Mouse (Mus musculus): ENCODE measurements around the gene Vnn1. TPM values are rescaled to one million over a fixed set of nuclear protein-coding genes. Genes with fewer than 3 reads are reported as not detected.

The Vnn1 gene
- 1 to 10 TPM; 1.5 to 2.1 TPM for total RNA-seq (2021)

DNA sequence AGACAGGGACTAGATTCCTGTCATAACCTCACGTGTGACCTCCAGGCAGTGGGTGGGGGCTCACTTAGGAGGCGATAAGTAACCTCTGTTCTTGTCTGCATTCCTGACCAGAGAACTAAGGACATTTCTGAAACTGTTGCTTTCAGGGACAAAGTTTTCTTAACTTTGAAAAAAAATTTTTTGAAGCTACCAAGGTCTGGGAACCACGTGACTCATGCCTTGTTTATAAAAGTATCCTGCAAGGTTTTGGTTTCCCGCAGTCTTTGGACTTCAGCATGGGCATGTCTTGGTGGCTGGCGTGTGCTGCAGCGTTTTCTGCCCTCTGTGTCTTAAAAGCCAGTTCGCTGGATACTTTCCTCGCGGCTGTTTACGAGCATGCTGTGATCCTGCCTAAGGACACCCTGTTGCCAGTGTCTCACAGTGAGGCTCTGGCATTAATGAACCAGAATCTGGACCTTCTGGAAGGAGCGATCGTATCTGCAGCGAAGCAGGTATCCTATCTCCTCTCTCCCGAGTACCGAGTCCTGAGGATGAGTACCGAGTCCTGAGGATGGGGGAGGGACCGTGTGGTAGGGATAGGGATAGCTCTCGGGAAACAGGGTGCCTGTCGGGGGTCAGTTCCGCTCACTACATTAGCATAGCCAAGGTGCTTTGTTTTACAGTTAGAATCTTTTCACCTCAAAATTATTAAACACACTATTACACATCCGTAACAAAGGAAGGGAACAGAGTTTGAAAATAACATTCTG is at the start of gene Vnn1:
Vnn1 (plus strand) TSS at position 88 of the 749 bp plus-strand sequence.
- intact Hi-C loops (cut with DNase I), result no loop called here
- peak; percentile 8 to 12 for DNase-seq

- intact Hi-C loops (cut with DNase I), result no loop called here
- no peak for DNase-seq
Measured at GRCm38 (mm10) chr10:23851228-23851912, 43.1 kb upstream of the Vnn1 start, which contains the start of gene Vnn3. Vnn3 (plus strand) TSS chr10:23851462.

- intact Hi-C loops (cut with DNase I), result no loop called here
- no peak for DNase-seq
Measured at GRCm38 (mm10) chr10:23852096-23852495, 42.4 kb upstream of the Vnn1 start.

DNA sequence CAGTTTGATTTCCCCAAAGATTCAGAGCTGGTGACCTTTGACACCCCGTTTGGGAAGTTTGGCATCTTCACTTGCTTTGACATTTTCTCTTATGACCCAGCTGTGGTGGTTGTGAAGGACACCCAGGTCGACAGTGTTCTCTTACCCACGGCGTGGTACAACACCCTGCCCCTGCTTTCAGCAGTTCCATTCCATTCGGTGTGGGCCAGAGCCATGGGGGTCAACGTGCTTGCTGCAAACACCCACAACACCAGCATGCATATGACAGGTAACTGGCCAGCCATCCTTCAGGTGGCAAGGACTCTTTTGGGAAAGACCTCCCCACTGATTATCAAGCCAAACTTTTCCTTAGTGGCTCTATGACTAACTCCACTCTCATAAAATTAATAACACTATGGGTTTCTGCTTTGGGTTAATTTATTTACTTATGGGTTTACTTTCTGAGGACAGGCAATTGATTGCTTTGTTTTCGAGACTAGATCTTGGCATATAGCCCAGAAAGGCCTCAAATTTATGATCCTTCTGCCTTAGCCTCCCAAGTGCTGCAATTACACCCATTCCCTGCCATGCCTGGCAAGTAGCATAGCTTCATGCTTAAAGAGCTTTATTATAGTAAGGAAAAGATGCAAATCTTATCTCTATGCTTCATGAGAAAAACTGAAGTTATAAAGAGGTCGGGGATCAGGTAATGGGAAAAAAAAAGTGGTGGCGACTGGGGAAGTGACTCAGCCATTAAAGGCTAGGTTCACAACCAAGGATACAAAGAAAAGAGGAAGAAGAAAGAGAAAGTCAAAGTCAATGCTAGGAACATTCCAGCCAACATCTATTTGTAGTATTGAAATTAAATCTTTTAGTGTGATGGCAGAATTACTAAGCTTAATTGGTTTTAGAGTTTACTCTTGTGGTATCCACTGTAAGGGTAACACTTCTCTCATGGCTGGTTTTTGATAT is 29.9 kb upstream of the Vnn1 start:
- intact Hi-C loops (cut with DNase I), result no loop called here
- no peak for DNase-seq

DNA sequence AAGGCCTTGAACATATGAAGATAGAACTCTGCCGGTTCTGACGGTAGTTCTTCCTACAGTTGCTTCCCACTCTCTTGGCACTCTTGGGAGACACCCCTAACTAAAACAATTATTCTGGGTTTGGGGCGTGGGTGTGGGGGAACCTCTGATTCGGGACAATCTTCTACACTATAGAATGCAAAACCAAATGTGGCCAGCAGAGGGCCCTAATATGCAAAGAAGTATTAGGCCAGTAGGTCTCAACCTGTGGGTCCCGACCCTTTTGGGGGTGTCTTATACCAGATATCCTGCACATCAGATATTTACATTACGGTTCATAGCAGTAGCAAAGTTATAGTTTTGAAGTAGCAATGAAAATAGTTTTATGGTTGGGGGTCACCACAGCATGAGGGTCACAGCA is 13.8 kb upstream of the Vnn1 start:
- intact Hi-C loops (cut with DNase I), result no loop called here
- DNase-seq, result peak in 1 of 2 experiments; percentile 20

- intact Hi-C loops (cut with DNase I), result no loop called here
- no peak for DNase-seq
Measured at GRCm38 (mm10) chr10:23884910-23885309, 9.6 kb upstream of the Vnn1 start.

- DNase-seq, result no peak
- intact Hi-C loops (cut with DNase I), result no loop called here
Measured at GRCm38 (mm10) chr10:23886060-23886459, 8.4 kb upstream of the Vnn1 start.

DNA sequence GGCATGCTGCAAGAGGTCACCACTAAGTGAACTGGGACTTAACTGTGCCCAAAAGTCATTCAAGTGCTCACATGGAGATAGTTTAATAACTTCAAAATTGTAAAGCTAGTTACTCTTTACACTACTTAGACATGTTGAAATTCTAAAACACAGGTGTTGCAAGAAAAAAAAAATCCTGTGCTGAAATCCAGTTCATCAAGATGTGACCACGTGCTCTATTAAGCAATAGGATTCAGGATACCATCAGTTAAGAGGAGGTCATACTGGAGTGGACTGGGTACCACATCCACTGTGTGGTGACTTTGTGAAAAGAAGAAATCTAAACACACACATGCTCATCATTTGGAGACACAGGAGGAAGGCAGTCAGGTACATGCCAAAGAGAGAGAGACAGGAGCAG is 1.5 kb upstream of the Vnn1 start:
- DNase-seq, result no peak
- intact Hi-C loops (cut with DNase I), result no loop called here

GRCm38 (mm10) chr10:23895376-23895775 is 888 bp downstream of the Vnn1 start:
- intact Hi-C loops (cut with DNase I), result no loop called here
- no peak for DNase-seq

- intact Hi-C loops (cut with DNase I), result no loop called here
- no peak for DNase-seq
Measured at GRCm38 (mm10) chr10:23901119-23901518, 6.6 kb downstream of the Vnn1 start.

GRCm38 (mm10) chr10:23905661-23906060 is 11.2 kb downstream of the Vnn1 start:
- intact Hi-C loops (cut with DNase I), result no loop called here
- DNase-seq, result no peak

DNA sequence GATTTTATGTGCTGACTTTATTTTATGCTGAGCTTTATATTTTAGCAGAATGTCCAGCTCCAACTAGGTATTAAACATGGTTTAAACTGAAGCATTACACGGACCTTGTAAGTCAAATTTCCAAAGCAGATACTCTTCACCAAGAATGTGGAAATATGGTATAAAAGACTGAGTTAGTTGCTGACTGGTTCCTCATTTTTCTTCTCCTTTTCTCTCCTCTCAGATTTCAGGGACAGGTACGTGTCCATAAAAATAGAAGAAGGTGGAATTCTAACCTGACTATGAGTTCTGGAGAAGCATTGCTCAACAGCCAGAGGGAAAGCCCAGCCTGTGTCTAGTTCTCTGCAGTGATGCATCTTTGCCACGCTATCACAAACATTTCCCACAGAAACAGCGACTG is 25.6 kb downstream of the Vnn1 start, which contains the start of gene Taar1:
Taar1 (plus strand) TSS at position 301 of the 400 bp plus-strand sequence.
- no peak for DNase-seq
- intact Hi-C loops (cut with DNase I), result no loop called here

DNA sequence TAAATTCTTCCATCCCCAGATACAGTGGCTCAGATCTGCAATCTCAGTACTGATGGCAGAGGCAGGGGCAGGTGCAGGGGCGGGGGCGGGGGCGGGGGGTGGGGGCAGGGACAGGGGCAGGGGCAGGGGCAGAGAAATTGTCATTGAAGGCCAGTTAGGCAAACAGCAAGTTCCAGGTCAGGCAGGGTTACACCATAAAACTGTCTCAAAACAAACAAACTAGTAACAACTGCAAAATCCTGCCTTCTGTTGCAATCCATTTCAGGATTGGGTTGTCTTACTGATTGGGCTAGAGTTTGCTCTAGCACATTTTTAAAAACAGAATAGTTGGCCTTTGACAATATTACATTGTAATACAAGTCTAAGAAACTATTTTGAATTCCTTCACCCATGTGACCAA is 28.0 kb downstream of the Vnn1 start:
- no peak for DNase-seq
- intact Hi-C loops (cut with DNase I), result no loop called here

DNA sequence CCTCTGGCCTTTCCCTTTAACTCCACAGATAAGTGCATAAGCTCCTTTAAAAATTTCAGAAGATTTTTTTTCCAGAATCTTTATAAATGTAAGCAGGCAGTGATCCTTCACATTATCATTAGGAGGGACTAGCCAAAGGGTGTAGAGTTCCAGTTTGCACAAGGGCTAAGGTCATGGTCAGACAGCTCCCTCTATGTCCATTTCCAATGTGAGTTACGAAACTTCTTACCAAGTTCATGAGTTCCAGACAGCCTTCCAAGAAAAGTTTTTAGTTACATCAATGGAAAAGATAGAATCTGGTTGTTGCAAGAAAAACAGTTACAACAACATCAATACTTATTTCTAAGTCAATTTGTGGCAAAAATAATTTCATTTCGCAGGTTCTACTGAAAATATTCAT is 29.5 kb downstream of the Vnn1 start:
- no peak for DNase-seq
- intact Hi-C loops (cut with DNase I), result no loop called here

DNA sequence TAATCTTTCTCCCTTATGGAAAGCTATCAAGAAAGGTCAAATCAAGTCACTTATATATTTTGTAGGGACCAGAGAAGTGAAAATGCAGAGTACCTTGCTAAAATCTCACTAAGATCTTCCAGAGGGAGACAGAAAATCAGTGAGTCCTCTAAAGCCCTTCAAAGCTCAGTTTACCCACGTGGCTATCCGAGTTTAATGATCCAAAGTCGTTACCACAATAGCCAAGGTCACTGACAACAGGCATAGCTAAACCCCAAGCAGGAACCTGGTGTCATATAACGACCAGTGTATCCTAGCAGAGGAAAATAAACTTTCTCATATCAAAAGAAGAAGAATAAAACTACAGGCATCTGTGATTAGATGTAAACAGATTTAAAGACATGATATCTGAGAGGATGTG is 43.1 kb downstream of the Vnn1 start:
- no peak for DNase-seq
- intact Hi-C loops (cut with DNase I), result no loop called here

DNA sequence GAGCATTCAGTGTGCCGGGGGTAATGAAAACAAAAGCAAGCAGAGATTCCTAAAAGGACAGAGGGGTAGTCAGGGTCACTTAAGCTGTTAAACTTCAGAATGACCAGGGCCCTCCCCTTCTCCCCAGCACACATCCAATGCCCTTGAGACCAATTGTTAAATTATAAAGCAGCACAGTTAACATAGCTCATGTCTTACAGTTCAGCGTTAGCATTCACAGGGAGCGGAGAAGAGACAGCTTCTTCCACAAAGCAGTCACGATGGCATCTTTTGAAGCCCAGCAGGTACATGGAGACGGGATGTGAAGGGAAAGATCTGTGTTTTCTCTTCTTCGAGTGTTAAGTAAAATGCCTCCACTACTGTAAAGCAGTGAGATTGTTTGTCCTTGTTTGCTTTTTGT is 43.8 kb downstream of the Vnn1 start, which contains the start of gene Taar2:
Taar2 (plus strand) TSS at position 261 of the 400 bp plus-strand sequence.
- no peak for DNase-seq
- intact Hi-C loops (cut with DNase I), result no loop called here

DNA sequence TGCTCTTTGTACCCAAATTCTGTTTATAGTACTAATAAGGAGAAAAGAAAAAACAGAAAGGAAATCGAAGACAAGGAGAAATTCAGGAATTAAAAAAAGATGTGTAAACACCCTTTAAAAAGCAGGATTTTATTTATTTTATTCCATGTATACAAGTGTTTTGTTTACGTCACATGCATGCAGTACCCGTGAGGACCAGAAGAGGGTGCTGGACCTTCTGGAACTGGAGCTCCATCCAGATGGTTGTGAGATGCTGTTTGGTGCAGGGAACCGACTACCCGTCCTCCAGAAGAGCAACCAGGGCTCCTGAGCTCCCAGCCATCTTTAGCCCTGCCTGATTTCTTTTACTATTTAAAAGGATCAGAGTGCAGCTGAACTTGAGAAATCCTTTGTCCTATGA is 48.0 kb downstream of the Vnn1 start:
- no peak for DNase-seq
- intact Hi-C loops (cut with DNase I), result no loop called here

- intact Hi-C loops (cut with DNase I), result no loop called here
Measured at GRCm38 (mm10) chr10:23948026-23948425, 53.5 kb downstream of the Vnn1 start.

GRCm38 (mm10) chr10:23949508-23950005 is 55.1 kb downstream of the Vnn1 start, which contains the start of gene Taar3:
Taar3 (plus strand) TSS chr10:23949558.
- no peak for DNase-seq
- intact Hi-C loops (cut with DNase I), result no loop called here

More at GRCm38 (mm10) chr10:23948026-23948425, 53.5 kb downstream of the Vnn1 start:
- DNase-seq, result no peak

DNA sequence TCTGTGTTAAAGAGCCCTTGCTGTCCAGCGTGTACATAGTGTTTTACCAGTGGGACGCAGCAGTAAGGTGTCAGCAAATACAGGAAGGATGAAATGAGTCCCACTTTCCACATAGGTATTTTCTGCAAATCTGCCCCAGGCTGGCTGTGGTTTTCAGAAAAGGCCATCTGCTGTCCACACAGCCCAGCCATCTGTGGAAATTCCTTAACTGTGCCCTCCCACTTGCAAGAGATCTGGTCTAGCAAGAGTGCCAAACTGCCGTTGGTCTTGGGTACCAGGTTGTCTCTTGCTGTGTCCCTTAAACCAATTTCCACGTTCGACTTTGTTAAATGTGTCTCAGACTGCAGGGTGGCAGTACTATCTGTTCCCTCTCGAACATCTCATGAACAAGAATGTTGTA is 57.2 kb downstream of the Vnn1 start:
- no peak for DNase-seq
- intact Hi-C loops (cut with DNase I), result no loop called here

Measured in heart, postnatal 10 days (tissue).